Mouse (Mus musculus): ENCODE results near the gene Rtl4.

Rtl4 gene

GRCm38 (mm10) chrX:144716330-144716729 is 27.6 kb downstream of the Rtl4 start:
- Histone ChIP-seq H3K27me3 (ENCODE audit: insufficient read depth, low read length) (no peaks in the 10 kb centered on the region), H3K9me3 (ENCODE audit: low read length) (no peaks in the 10 kb centered on the region), H3K4me3 (replicated peaks; ENCODE audit: low read length) (no peak overlapping the region), H3K4me1 (replicated peaks; ENCODE audit: low read depth, low read length) (no peaks in the 10 kb centered on the region), H3K36me3 (ENCODE audit: insufficient read depth, low read length) (no peaks in the 10 kb centered on the region)
- TF ChIP-seq CTCF (conservative IDR thresholded peaks at IDR 0.05; ENCODE audit: low read length): no peak
- TF ChIP-seq NANOG (IDR thresholded peaks at IDR 0.05; ENCODE audit: borderline replicate concordance, low read length): no peak
- TF ChIP-seq POU5F1 (IDR thresholded peaks at IDR 0.05; ENCODE audit: borderline replicate concordance, low read length): no peak

GRCm38 (mm10) chrX:144747528-144748049 is 58.9 kb downstream of the Rtl4 start:
- TF ChIP-seq CTCF (conservative IDR thresholded peaks at IDR 0.05; ENCODE audit: low read length): no peak
- no peak for TF ChIP-seq POU5F1 (IDR thresholded peaks at IDR 0.05; ENCODE audit: borderline replicate concordance, low read length)
- TF ChIP-seq NANOG (IDR thresholded peaks at IDR 0.05; ENCODE audit: borderline replicate concordance, low read length): no peak
- no peaks in the 10 kb centered on the region for H3K4me1 ChIP-seq (replicated peaks; ENCODE audit: low read depth, low read length)
- no peak overlapping the region for H3K4me3 ChIP-seq (replicated peaks; ENCODE audit: low read length)
- no peaks in the 10 kb centered on the region for H3K27me3 ChIP-seq (ENCODE audit: insufficient read depth, low read length)
- H3K36me3 ChIP-seq (ENCODE audit: insufficient read depth, low read length): no peaks in the 10 kb centered on the region
- no peaks in the 10 kb centered on the region for H3K9me3 ChIP-seq (ENCODE audit: low read length)

DNA sequence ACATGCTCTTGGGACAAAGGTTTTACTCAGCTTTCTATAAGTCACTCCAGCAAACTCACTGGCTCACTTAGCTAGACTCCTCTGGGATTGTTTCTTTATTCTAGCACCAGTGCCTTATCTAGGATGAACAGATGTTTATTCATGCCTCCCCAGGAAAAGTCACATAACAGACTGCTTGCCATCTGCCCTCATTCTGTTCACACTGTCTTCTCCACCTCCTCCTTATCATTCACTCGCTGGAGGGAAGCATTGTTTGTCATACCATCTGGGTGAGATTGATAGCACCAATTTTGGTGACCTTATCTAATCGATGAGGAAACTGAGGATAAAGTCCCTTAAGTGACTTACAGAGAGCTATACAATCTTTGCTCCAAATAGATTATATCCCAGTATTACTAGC is 298.3 kb downstream of the Rtl4 start:
- H3K4me1 ChIP-seq (replicated peaks; ENCODE audit: low read depth, low read length): no peaks in the 10 kb centered on the region
- H3K27me3 ChIP-seq (ENCODE audit: insufficient read depth, low read length): no peaks in the 10 kb centered on the region
- H3K9me3 ChIP-seq (ENCODE audit: low read length): no peaks in the 10 kb centered on the region
- no peaks in the 10 kb centered on the region for H3K36me3 ChIP-seq (ENCODE audit: insufficient read depth, low read length)
- H3K4me3 ChIP-seq (replicated peaks; ENCODE audit: low read length): no peak overlapping the region
- TF ChIP-seq NANOG (IDR thresholded peaks at IDR 0.05; ENCODE audit: borderline replicate concordance, low read length) (no peak), POU5F1 (IDR thresholded peaks at IDR 0.05; ENCODE audit: borderline replicate concordance, low read length) (no peak), CTCF (conservative IDR thresholded peaks at IDR 0.05; ENCODE audit: low read length) (no peak)

DNA sequence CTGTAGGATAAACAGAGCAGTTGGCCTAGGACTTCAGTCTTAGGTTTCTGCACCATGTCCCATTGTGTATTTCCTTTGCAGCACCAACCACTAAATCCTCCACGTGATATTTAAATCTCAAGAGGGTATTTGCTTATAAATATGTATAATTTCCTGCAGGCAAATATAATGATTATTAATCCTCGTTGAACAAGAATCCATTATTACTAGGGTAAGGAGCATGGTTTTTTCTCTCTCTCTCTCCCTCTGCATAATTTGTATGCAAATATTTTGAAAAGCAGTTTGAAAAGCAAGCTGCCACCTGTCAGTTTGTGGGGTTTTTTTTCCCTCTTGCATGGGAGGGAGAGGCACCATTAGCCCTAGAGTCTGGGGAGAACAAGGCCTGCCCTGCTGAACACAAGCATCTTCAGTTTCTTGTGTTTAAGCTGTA is 376.8 kb downstream of the Rtl4 start:
- H3K4me1 ChIP-seq (replicated peaks; ENCODE audit: low read depth, low read length): no peaks in the 10 kb centered on the region
- H3K27me3 ChIP-seq (ENCODE audit: insufficient read depth, low read length): no peaks in the 10 kb centered on the region
- no peak overlapping the region for H3K4me3 ChIP-seq (replicated peaks; ENCODE audit: low read length)
- no peaks in the 10 kb centered on the region for H3K9me3 ChIP-seq (ENCODE audit: low read length)
- TF ChIP-seq POU5F1 (IDR thresholded peaks at IDR 0.05; ENCODE audit: borderline replicate concordance, low read length) (no peak), CTCF (conservative IDR thresholded peaks at IDR 0.05; ENCODE audit: low read length) (no peak), NANOG (IDR thresholded peaks at IDR 0.05; ENCODE audit: borderline replicate concordance, low read length) (no peak)
- no peaks in the 10 kb centered on the region for H3K36me3 ChIP-seq (ENCODE audit: insufficient read depth, low read length)

DNA sequence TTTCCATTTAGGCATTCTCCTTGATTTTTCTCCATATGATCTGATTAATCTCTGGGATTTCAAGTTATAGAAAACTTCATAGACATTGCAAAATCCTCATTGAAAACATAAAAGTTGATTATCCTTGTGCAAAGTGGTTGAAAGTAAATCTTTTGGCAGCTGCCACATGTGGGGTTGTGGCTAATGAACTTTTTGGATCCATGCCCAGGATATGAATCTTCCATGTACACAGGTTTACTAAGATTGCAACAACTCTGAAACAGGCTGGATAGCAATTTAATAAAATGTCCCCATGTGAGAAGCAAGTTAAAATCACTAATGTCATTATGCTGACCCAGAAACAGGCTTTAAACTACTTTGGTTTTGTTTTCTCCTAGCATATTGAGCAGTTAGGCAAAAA is 401.1 kb downstream of the Rtl4 start:
- TF ChIP-seq NANOG (IDR thresholded peaks at IDR 0.05; ENCODE audit: borderline replicate concordance, low read length) (no peak), CTCF (conservative IDR thresholded peaks at IDR 0.05; ENCODE audit: low read length) (no peak), POU5F1 (IDR thresholded peaks at IDR 0.05; ENCODE audit: borderline replicate concordance, low read length) (no peak)
- H3K4me3 ChIP-seq (replicated peaks; ENCODE audit: low read length): no peak overlapping the region
- H3K27me3 ChIP-seq (ENCODE audit: insufficient read depth, low read length): no peaks in the 10 kb centered on the region
- no peaks in the 10 kb centered on the region for H3K9me3 ChIP-seq (ENCODE audit: low read length)
- H3K36me3 ChIP-seq (ENCODE audit: insufficient read depth, low read length): no peaks in the 10 kb centered on the region
- H3K4me1 ChIP-seq (replicated peaks; ENCODE audit: low read depth, low read length): no peaks in the 10 kb centered on the region

GRCm38 (mm10) chrX:145090360-145090759 is 401.7 kb downstream of the Rtl4 start:
- H3K27me3 ChIP-seq (ENCODE audit: insufficient read depth, low read length): no peaks in the 10 kb centered on the region
- no peak overlapping the region for H3K4me3 ChIP-seq (replicated peaks; ENCODE audit: low read length)
- TF ChIP-seq CTCF (conservative IDR thresholded peaks at IDR 0.05; ENCODE audit: low read length): no peak
- no peak for TF ChIP-seq POU5F1 (IDR thresholded peaks at IDR 0.05; ENCODE audit: borderline replicate concordance, low read length)
- no peak for TF ChIP-seq NANOG (IDR thresholded peaks at IDR 0.05; ENCODE audit: borderline replicate concordance, low read length)
- no peaks in the 10 kb centered on the region for H3K9me3 ChIP-seq (ENCODE audit: low read length)
- no peaks in the 10 kb centered on the region for H3K4me1 ChIP-seq (replicated peaks; ENCODE audit: low read depth, low read length)
- no peaks in the 10 kb centered on the region for H3K36me3 ChIP-seq (ENCODE audit: insufficient read depth, low read length)

- no peak overlapping the region for H3K4me3 ChIP-seq (replicated peaks; ENCODE audit: low read length)
- H3K36me3 ChIP-seq (ENCODE audit: insufficient read depth, low read length): no peaks in the 10 kb centered on the region
- H3K4me1 ChIP-seq (replicated peaks; ENCODE audit: low read depth, low read length): no peaks in the 10 kb centered on the region
- no peaks in the 10 kb centered on the region for H3K9me3 ChIP-seq (ENCODE audit: low read length)
- no peak for TF ChIP-seq POU5F1 (IDR thresholded peaks at IDR 0.05; ENCODE audit: borderline replicate concordance, low read length)
- no peak for TF ChIP-seq CTCF (conservative IDR thresholded peaks at IDR 0.05; ENCODE audit: low read length)
- TF ChIP-seq NANOG (IDR thresholded peaks at IDR 0.05; ENCODE audit: borderline replicate concordance, low read length): no peak
- H3K27me3 ChIP-seq (ENCODE audit: insufficient read depth, low read length): no peaks in the 10 kb centered on the region
These were observed 402.3 kb downstream of the Rtl4 start for GRCm38 (mm10) chrX:145090964-145091363.
